Mouse (Mus musculus) kidney, adult 10 weeks (tissue): ENCODE data around the gene Ift74. TPM values are rescaled to one million over a fixed set of nuclear protein-coding genes. Genes with fewer than 3 reads are reported as not detected.

Experiments
- polyA plus RNA-seq: library from polyadenylated mRNA; stranded (reverse); fragments of 350-450 nt; fragmentation: Illumina TruSeq; extraction: RNeasy Lipid Tissue Mini Kit (QIAGEN cat#74804); gene quantifications from one replicate; pipeline ENCODE4 v1.2.3, GENCODE M21; 2014; ENCODE audit warnings: low read depth, low replicate concordance

Ift74 gene
- 60.7 TPM for polyA plus RNA-seq

GRCm38 (mm10) chr4:94613972-94614626 is at the start of gene Ift74:
Ift74 (plus strand) TSS chr4:94614491.

GRCm38 (mm10) chr4:94603031-94603629 is 11.2 kb upstream of the Ift74 start, which contains the start of gene Plaa:
Plaa (minus strand) TSS chr4:94603244.

GRCm38 (mm10) chr4:94649920-94650319 is 35.6 kb downstream of the Ift74 start, which contains the start of gene Lrrc19:
Lrrc19 (minus strand) TSS chr4:94650144.

GRCm38 (mm10) chr4:94738838-94739731 is 124.8 kb downstream of the Ift74 start, which contains the start of gene Tek:
Tek (plus strand) TSS chr4:94739289.

Other genes starting within 250 kb of the Ift74 start
- gene Gm10306, start 57.9 kb upstream of the Ift74 start, polyA plus RNA-seq, result not detected
- 21.5 TPM for gene Caap1, start 57.7 kb upstream of the Ift74 start, polyA plus RNA-seq
- 147 TPM for gene Plaa, start 11.2 kb upstream of the Ift74 start, polyA plus RNA-seq
- 825 TPM for gene Lrrc19, start 35.7 kb downstream of the Ift74 start, polyA plus RNA-seq
- gene Tek, start 124.8 kb downstream of the Ift74 start, polyA plus RNA-seq, result 36.5 TPM